Mouse (Mus musculus) forelimb bud, embryonic 11.5 days (tissue): ENCODE measurements at regions not wholly inside any gene's neighbourhood (a gene's known extent, or its start where the extent isn't known, plus 50 kb on each side); places are given as distances from the start of the nearest gene placed in this dataset.

ENCODE experiments used
- DNase-seq: peaks from one replicate; pipeline ENCODE4 v3.0.0-alpha.2; 2012; ENCODE audit warnings: low read depth, low spot score

GRCm38 (mm10) chrX:14091661-14092060 lies 119.3 kb upstream of the H2al1n start:
- no peak for DNase-seq

GRCm38 (mm10) chrX:14133571-14133970 lies 77.4 kb upstream of the H2al1n start:
- peak; percentile 13 for DNase-seq

- DNase-seq: no peak
Measured at GRCm38 (mm10) chrX:14134600-14134999, 76.3 kb upstream of the H2al1n start.

- DNase-seq: peak; percentile 30
Measured at GRCm38 (mm10) chrX:14138481-14138880, 72.5 kb upstream of the H2al1n start.
